Mouse (Mus musculus): Measurements from ENCODE around the gene Apol10a.
"Not testable (repeated sequence)": the region's sequence is repeated elsewhere in the genome, so short reads cannot be mapped to it uniquely, and the experiment has no call there.

Apol10a gene

DNA sequence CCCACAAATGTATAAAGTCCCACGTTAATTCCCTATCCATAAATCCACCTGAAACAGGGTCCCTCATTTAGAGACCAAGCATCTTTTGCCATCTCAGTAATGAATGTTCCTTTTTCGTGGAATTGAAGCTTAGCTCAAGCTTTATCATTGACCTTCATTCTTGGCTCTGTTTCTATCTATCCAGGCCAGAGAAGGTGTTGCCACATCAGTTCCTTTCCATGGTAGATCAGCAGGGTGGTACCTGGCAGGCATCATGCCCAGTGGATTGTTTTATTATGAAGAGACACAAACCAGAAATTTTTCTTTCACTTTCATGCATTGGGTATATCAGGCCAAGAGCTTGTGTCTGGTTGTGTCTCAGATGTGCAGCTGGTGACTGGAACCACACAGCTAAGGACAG, at the start of gene Apol10a:
TSS of gene Apol10a (plus strand) at position 355 of the 400 bp plus-strand sequence.
- DNase-seq: not testable (repeated sequence)

DNA sequence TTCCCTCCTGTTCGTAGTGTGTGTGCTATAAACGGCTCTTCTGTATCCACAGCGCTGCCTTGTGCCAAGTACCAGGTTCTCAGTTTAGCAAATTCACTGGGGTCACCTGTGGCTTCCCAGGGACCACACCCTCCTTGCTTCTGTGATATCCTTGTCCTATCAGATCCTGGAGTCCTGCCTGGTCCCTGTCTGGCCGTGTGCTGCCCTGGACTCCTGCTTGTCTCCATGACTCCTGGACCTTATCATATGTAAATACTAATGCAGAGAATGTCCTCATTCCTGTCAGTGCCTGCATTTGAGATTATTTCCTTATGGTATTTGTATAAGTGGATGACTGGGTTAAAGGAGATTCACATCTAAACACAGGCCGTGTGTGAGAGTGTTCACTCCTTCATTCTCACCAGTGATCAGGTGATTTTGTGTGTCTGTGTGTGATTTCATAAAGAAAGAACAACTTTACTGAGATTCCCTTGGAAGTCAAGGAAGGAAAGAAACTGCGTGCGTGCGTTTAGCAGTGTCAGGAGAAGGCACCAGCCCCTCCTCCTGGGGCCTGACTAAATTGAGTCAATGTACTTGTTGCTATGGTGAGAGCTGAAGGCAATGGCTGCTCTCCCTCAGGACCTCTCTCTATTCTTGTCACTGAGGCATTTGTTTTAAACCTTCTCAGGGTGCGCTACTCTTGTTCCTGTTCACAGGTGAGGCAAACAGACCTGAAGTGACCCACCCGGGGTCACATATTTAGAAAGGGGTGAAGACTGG, 48.0 kb upstream of the Apol10a start:
- DNase-seq: not testable (repeated sequence)

DNA sequence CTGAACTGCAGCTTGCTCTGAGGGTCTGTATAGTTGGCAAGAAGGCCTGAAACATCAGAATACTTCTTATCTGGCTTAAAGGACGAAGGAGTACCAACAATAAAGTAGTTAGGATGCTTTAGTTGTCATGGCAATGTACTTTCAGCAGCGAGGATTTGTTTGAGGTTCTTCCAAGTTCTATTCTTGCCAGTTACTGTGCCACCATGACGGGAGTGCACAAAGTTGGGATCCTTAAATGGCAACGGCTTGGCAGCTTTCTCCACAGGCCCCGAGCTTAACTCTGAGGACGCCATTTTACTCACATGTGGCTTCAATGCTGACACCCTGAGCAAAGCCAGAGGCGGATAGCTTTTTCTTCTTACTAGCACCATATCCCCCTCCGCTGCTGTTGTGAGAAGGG, 32.1 kb upstream of the Apol10a start:
- not testable (repeated sequence) for DNase-seq

DNA sequence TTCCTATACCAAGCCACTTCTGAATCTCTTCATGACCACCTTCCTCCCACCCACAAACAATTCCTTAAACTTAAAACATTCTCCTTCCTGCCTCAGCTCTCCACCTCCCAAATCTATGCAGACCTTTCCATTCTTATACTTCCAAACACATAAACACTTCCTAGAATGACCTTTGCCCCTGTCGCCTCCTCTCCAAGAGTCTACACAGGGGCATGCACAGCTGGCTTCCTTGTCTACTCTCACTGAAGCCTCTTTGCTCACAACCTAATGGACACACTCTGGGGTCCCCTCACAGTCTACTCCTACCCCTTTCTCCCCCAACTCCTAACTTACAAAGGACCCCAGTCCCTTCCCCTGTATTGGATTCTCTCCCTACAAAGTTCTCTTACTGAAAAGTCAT, 31.2 kb upstream of the Apol10a start:
- not testable (repeated sequence) for DNase-seq

DNA sequence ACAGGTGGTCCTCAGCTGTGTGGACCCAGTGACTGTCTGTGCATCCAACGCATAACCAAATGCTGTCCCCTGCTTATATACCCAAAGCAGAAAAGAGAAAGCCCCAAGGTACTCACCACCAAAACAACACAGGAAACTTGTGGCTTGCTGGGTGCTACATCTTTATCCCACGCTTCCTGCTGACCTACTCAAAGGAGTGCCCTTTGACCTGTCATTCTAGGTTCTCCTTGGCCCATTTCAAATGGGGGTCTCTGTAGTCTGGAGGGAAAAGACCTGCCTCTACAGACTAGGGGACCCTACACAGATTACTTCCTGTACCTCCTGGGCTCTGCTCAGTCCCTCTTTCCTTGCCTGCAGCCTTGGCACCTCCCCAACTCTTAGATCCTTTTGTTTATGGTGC, 29.5 kb upstream of the Apol10a start, which contains the start of gene Apol7b:
TSS of gene Apol7b (minus strand) at position 101 of the 400 bp plus-strand sequence.
- DNase-seq: not testable (repeated sequence)

DNA sequence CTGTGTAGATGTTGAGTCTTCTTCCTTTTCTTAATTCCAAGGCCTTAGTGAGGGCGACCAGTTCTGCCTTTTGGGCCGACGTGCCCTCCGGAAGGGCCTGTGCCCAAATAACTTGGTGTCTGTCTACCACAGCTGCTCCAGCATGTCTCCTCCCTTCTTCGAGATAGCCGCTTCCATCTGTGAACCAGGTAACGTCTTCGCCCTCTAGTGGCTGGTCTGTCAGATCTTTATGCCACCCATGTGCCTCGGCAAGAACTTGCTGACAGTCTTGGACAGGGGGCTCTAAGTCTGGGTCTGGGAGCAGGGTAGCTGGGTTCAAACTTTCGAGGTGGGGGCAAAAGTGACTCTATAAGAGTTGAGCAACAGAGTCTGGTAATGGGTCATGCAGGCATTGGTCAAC, 26.9 kb upstream of the Apol10a start:
- not testable (repeated sequence) for DNase-seq

DNA sequence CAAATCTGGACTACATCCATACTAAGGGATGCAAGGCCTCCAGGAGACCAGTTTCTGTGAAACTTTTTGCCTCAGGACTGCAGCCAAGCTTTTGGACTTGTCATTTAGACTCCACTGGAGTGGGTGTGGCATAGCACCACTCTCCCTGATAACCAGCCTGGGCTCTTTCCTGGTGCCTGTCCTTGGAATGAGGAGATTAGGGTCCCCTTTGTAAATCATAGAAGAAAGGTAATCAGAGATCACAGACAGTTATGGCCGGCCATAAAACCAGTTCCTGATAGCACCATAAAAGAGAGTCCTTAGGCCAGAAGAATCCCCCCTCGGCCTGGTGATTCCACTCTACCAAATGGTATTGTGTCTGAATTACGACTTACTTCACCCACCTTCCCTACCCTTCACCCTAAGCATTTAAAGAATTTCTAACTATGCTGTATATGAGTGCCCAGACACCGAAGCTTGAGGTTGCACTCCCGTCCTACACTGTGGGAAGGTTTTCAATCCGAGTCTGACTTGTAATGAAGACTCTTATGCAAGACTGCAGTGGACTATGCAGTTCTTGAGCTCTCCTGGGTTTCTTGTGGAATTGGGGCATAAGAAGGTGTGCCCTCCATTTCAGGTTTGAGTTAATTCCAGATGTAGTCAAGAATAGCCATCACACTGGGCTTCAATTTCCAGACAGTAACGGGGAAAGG, 2.0 kb upstream of the Apol10a start:
- DNase-seq: not testable (repeated sequence)

DNA sequence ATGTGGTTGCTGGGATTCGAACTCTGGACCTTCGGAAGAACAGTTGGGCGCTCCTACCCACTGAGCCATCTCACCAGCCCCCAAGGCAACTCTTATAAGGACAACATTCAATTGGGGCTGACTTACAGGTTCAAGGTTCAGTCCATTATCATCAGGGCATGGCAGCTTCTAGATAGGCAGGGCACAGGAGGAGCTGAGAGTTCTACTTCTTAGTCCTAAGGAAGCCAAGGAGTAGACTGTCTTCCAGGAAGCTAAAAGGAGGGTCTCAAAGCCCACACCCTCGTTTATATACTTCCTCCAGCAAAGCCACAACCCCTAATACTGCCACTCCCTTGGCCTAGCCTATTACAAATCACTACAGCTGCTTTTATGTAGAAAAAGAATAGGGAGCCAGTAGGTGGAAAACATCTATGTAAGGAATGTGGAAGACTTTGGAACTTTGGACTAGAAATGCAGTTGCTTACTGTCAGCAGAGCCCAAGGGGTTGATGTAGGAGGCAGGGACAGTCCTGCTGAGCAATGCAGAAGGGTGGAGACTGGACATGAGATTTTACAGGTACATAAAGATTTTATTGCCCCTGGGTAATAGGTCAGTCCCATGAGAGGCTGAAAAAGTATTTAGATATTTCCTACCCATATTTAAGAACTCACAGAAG, 5.4 kb downstream of the Apol10a start:
- DNase-seq: no peak

DNA sequence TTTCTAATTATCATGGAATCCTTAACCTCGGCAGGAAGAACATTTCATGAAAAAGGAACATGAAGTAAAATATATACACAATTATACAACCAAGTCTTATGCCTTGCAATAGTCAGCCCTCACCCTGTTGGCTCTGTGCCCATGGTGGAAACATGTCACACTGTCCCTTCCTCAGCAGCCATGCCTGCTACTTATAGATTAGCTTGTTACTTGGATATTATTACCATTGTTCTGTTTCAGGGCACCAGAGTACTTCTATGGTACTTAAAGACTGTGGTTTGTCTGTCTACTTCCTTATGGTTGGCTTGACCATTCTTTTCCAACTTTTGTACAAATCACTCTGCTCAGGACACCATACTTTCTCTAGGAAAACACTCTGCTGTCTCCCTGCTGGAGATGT, 16.3 kb downstream of the Apol10a start:
- not testable (repeated sequence) for DNase-seq

DNA sequence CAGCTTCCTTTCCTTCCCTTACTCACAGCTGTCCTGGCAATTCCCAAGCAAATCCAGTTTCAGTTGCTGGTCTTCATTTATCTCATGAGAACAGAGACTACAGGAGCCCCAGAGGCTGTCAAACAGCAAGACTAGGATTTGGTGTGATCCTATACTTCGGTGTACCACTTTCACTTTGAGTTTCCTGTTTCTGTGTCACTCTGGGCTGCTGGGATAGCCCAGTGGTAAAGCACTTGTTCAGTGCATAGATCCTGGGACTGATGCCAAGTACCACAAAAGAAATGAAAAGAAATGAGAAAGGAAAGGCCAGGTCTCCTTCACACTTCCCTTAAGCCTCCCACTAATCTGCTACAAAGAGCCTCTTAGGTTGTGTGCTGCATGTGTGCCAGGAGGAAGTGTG, 17.8 kb downstream of the Apol10a start:
- not testable (repeated sequence) for DNase-seq

DNA sequence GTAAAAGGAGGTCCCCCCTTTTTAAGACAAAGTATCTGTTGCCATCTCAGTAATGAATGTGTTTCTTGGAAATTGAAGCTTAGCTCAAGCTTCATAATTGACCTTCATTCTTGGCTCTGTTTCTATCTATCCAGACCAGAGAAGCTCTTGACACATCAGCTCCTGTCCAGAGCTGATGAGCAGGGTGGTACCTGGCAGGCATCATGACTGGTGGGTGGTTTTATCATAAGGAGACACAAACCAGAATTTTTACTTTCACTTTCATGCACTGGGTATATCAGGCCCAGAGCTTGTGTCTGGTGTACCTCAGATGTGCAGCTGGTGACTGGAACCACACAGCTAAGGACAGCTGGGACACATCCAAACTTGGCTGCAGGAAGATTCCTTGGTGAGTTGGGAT, 31.1 kb downstream of the Apol10a start, which contains the start of gene Apol11a:
TSS of gene Apol11a (plus strand) at position 306 of the 400 bp plus-strand sequence.
- DNase-seq: not testable (repeated sequence)

DNA sequence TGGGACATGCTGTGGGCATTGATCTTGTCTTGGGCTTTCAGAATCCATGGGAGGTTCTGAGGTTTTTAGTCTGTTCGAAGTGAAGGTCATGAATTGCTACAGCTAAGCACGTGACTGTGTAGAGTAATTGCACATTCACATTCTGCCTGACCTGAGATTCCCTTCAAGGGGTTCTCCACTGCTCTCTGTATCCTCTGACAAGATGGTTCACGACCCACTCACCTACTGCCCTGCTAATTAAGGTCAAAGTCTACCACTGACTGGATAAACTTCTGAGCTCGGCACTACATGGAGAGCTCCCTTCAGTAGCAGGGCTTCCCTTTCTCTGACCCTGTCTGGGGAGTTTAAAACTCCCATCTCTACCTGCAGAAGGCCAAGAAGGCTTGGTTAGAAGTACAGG, 43.7 kb downstream of the Apol10a start:
- not testable (repeated sequence) for DNase-seq

DNA sequence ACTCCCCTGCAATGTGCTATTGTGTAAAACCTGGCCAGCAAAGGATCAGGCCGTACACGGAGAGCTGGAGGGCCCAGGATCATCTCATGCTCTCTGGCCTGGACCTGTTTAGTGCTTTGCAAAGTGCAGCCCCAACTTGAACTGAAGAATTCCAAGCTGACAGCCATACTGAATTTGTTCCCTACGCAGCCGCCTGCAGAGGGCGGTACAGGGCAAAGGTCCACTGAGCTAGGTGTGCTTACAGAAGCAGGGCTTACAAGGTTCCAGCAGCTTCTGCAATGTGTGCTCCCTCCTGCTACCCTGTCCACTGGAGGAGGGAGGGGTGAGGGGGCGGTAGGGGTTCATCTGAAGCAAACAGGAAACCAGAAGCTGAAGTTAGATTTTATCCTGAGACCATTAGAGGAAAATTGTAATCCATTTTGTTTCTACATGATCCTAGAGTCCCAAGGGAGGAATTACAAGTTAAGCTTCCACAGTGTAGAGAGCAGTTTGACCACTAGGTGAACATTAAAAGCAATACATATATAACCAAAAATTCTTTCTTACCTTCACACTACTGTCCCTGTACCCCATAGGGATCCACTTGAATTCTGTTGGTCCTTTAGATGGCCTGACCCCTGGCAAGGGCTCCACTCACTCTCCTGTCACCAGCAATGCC, 46.5 kb downstream of the Apol10a start:
- DNase-seq: peak; percentile 25 to 32

DNA sequence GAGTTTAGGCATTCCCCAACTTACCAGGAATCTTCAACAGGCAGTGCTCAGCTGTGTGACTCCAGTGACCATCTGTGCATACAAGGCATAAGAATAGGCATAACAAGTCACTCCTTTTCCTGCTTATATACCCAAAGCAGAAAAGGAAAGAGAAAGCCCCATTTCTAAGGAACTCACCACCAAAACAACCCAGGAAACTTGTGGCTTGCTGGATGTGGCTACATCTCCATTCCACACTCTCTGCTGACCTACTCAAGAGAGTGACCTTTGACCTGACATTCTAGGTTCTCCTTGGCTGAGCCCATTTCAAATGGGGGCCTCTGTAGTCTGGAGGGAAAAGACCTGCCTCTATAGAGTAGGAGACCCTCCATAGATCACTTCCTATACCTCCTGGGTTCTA, 56.4 kb downstream of the Apol10a start, which contains the start of gene Apol7c:
TSS of gene Apol7c (minus strand) at position 101 of the 400 bp plus-strand sequence.
- DNase-seq: no peak

DNA sequence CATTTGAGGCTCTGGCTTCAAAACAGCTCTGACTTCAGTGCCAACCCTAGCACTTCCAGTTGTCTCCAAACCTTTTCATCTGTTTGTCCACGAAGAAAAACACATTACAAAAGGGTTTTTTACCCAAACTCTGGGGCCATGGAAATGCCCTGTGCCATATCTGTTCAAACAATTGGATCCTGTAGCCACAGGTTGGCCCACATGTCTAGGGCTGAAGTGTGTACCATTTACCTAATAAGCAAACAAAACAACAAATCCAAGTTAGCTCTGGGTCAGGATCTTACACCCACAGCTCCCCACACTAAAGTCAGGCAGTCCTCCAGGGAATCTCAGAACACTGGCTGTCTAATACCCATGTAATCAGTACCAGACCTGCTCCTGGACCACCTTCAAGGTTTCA, 62.4 kb downstream of the Apol10a start:
- not testable (repeated sequence) for DNase-seq
